Mouse (Mus musculus): Measurements from ENCODE around the gene Trpm2. TPM values are rescaled to one million over a fixed set of nuclear protein-coding genes. Genes with fewer than 3 reads are reported as not detected.

The Trpm2 gene
- polyA plus RNA-seq, 1 experiment, result 53.7 TPM

GRCm38 (mm10) chr10:77939685-77940084 lies 30.7 kb downstream of the Trpm2 start:
- Histone ChIP-seq H3K4me1 (ENCODE audit: control insufficient read depth, insufficient read depth, low read length) (no peaks in the 10 kb centered on the region), H3K4me3 (replicated peaks; ENCODE audit: control insufficient read depth, low read depth, low read length) (no peak overlapping the region), H3K27ac (ENCODE audit: control insufficient read depth, insufficient read depth, low read depth, low read length, poor library complexity) (no peak overlapping the region)
- TF ChIP-seq POLR2A (IDR thresholded peaks at IDR 0.05; ENCODE audit: borderline replicate concordance, control insufficient read depth, low read depth, low read length), result no peak
- no peak for TF ChIP-seq CTCF (IDR thresholded peaks at IDR 0.05; ENCODE audit: control insufficient read depth, insufficient read depth, low read length)
- 60% methylated on average over 2 of the region's 2 CpGs for WGBS

- H3K27ac ChIP-seq (ENCODE audit: control insufficient read depth, insufficient read depth, low read depth, low read length, poor library complexity), result no peak overlapping the region
- H3K4me3 ChIP-seq (replicated peaks; ENCODE audit: control insufficient read depth, low read depth, low read length), result no peak overlapping the region
- no peaks in the 10 kb centered on the region for H3K4me1 ChIP-seq (ENCODE audit: control insufficient read depth, insufficient read depth, low read length)
- 80% methylated on average over 10 of the region's 10 CpGs for WGBS
- TF ChIP-seq POLR2A (IDR thresholded peaks at IDR 0.05; ENCODE audit: borderline replicate concordance, control insufficient read depth, low read depth, low read length) (no peak), CTCF (IDR thresholded peaks at IDR 0.05; ENCODE audit: control insufficient read depth, insufficient read depth, low read length) (no peak)
Measured at GRCm38 (mm10) chr10:77927375-77927774, 43.0 kb downstream of the Trpm2 start.

GRCm38 (mm10) chr10:77926140-77926539 lies 44.2 kb downstream of the Trpm2 start:
- H3K4me1 ChIP-seq (ENCODE audit: control insufficient read depth, insufficient read depth, low read length), result no peaks in the 10 kb centered on the region
- no peak overlapping the region for H3K4me3 ChIP-seq (replicated peaks; ENCODE audit: control insufficient read depth, low read depth, low read length)
- 25% methylated on average over 7 of the region's 7 CpGs for WGBS
- H3K27ac ChIP-seq (ENCODE audit: control insufficient read depth, insufficient read depth, low read depth, low read length, poor library complexity), result no peak overlapping the region
- TF ChIP-seq CTCF (IDR thresholded peaks at IDR 0.05; ENCODE audit: control insufficient read depth, insufficient read depth, low read length) (peak; percentile 63), POLR2A (IDR thresholded peaks at IDR 0.05; ENCODE audit: borderline replicate concordance, control insufficient read depth, low read depth, low read length) (no peak)

- Histone ChIP-seq H3K4me1 (ENCODE audit: control insufficient read depth, insufficient read depth, low read length) (no peaks in the 10 kb centered on the region), H3K4me3 (replicated peaks; ENCODE audit: control insufficient read depth, low read depth, low read length) (no peak overlapping the region), H3K27ac (ENCODE audit: control insufficient read depth, insufficient read depth, low read depth, low read length, poor library complexity) (no peak overlapping the region)
- WGBS, result 24% methylated on average over 4 of the region's 4 CpGs
- TF ChIP-seq POLR2A (IDR thresholded peaks at IDR 0.05; ENCODE audit: borderline replicate concordance, control insufficient read depth, low read depth, low read length), result no peak
- TF ChIP-seq CTCF (IDR thresholded peaks at IDR 0.05; ENCODE audit: control insufficient read depth, insufficient read depth, low read length), result no peak
Measured at GRCm38 (mm10) chr10:77922681-77923080, 47.7 kb downstream of the Trpm2 start.

- Histone ChIP-seq H3K27ac (ENCODE audit: control insufficient read depth, insufficient read depth, low read depth, low read length, poor library complexity) (no peak overlapping the region), H3K4me3 (replicated peaks; ENCODE audit: control insufficient read depth, low read depth, low read length) (no peak overlapping the region), H3K4me1 (ENCODE audit: control insufficient read depth, insufficient read depth, low read length) (no peaks in the 10 kb centered on the region)
- WGBS, result 70% methylated on average over 5 of the region's 5 CpGs
- TF ChIP-seq CTCF (IDR thresholded peaks at IDR 0.05; ENCODE audit: control insufficient read depth, insufficient read depth, low read length) (no peak), POLR2A (IDR thresholded peaks at IDR 0.05; ENCODE audit: borderline replicate concordance, control insufficient read depth, low read depth, low read length) (no peak)
Measured at GRCm38 (mm10) chr10:77921009-77921408, 49.4 kb downstream of the Trpm2 start.

- Histone ChIP-seq H3K27ac (ENCODE audit: control insufficient read depth, insufficient read depth, low read depth, low read length, poor library complexity) (no peak overlapping the region), H3K4me3 (replicated peaks; ENCODE audit: control insufficient read depth, low read depth, low read length) (no peak overlapping the region), H3K4me1 (ENCODE audit: control insufficient read depth, insufficient read depth, low read length) (no peaks in the 10 kb centered on the region)
- 49% methylated on average over 8 of the region's 8 CpGs for WGBS
- TF ChIP-seq POLR2A (IDR thresholded peaks at IDR 0.05; ENCODE audit: borderline replicate concordance, control insufficient read depth, low read depth, low read length) (no peak), CTCF (IDR thresholded peaks at IDR 0.05; ENCODE audit: control insufficient read depth, insufficient read depth, low read length) (peak; percentile 80)
Measured at GRCm38 (mm10) chr10:77916636-77917335, 53.6 kb downstream of the Trpm2 start.

GRCm38 (mm10) chr10:77913292-77913691 lies 57.1 kb downstream of the Trpm2 start:
- TF ChIP-seq POLR2A (IDR thresholded peaks at IDR 0.05; ENCODE audit: borderline replicate concordance, control insufficient read depth, low read depth, low read length), result no peak
- no peak for TF ChIP-seq CTCF (IDR thresholded peaks at IDR 0.05; ENCODE audit: control insufficient read depth, insufficient read depth, low read length)
- Histone ChIP-seq H3K27ac (ENCODE audit: control insufficient read depth, insufficient read depth, low read depth, low read length, poor library complexity) (no peak overlapping the region), H3K4me3 (replicated peaks; ENCODE audit: control insufficient read depth, low read depth, low read length) (no peak overlapping the region), H3K4me1 (ENCODE audit: control insufficient read depth, insufficient read depth, low read length) (no peaks in the 10 kb centered on the region)
- WGBS, result 73% methylated on average over 4 of the region's 4 CpGs

GRCm38 (mm10) chr10:77912605-77913004 lies 57.8 kb downstream of the Trpm2 start:
- TF ChIP-seq POLR2A (IDR thresholded peaks at IDR 0.05; ENCODE audit: borderline replicate concordance, control insufficient read depth, low read depth, low read length), result no peak
- TF ChIP-seq CTCF (IDR thresholded peaks at IDR 0.05; ENCODE audit: control insufficient read depth, insufficient read depth, low read length), result no peak
- no peaks in the 10 kb centered on the region for H3K4me1 ChIP-seq (ENCODE audit: control insufficient read depth, insufficient read depth, low read length)
- WGBS, result 64% methylated on average over 7 of the region's 7 CpGs
- no peak overlapping the region for H3K27ac ChIP-seq (ENCODE audit: control insufficient read depth, insufficient read depth, low read depth, low read length, poor library complexity)
- no peak overlapping the region for H3K4me3 ChIP-seq (replicated peaks; ENCODE audit: control insufficient read depth, low read depth, low read length)
